Mouse (Mus musculus) testis, adult 2 months (tissue): ENCODE measurements around the gene Guf1.
A peak's percentile ranks its signal among the peaks of the same experiment; 100 is the strongest.

Experiments used
- CTCF ChIP-seq: fragments of 200-500 bp; IDR thresholded peaks from 2 replicates; pipeline ENCODE4 v1.5.1; 2012; ENCODE audit warnings: low read depth, mild to moderate bottlenecking, inconsistent platforms, low read length, moderate library complexity; ENCODE audit not compliant: control insufficient read depth, insufficient read depth, insufficient replicate concordance
- POLR2A ChIP-seq: fragments of 200-500 bp; IDR thresholded peaks from 2 replicates; pipeline ENCODE4 v1.6.1; 2012; ENCODE audit warnings: low read depth, mild to moderate bottlenecking, inconsistent platforms, low read length, moderate library complexity; ENCODE audit not compliant: control insufficient read depth

DNA sequence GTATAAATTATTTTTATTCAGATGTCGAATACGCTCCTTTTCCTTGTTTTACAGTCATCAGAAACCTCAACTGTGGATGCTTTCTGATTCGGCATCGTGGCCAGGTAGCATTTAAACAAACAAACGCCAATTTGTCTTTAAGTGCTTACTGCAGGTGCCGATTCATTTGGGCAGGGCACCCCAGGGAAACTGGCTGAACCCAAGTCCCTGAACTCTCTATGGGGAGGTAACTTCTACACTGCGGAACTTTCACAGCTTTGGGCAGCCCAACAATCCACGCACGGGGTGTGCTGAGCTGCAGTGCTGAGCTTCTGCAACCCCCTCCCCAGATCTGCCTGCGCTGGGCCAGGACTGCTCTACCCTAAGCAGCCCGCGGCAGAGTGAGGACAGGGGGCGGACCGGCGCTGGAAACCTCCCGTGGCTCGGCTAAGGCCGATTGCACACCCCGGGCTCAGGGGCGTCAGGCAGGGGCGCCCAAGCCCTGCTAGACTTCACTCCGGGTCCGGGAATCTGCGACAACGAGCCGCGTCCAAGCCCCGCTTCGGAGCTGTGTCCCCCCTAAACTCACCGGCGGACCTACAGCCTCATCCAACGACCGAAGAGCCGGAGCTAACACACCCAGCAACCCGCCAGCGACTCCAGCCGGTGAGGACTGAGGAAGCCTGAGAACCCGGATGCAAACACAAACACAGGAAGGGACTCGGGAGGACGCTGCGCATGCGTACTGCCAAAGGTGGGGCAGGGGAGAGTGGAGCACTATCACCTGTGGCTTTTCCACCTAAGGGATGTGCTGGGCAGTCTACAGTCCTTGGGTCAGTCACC, 35.1 kb downstream of the Guf1 start, which contains the start of gene Gnpda2:
- TF ChIP-seq POLR2A = peak; percentile 93
- TF ChIP-seq CTCF = no peak
